Mouse (Mus musculus) midbrain, embryonic 14.5 days (tissue): ENCODE data around the gene Igf2bp2. TPM values are rescaled to one million over a fixed set of nuclear protein-coding genes. Genes with fewer than 3 reads are reported as not detected.

Experiments used
- ATAC-seq: fragments of 200-750 bp; cut with Nextera tagmentation; 2 replicates; pipeline ENCODE4 v1.8.0; 2017; ENCODE audit warnings: moderate number of reproducible peaks, moderate library complexity; ENCODE audit not compliant: low FRiP score, low TSS enrichment
- DNase-seq: peaks from one replicate; pipeline ENCODE4 v3.0.0-alpha.2; 2015
- H3K27ac ChIP-seq: fragments of 300-500 bp; sonication (generic); replicated peaks from 2 replicates; pipeline ENCODE4 v1.5.1; 2014; ENCODE audit warnings: mild to moderate bottlenecking, low read depth, low read length, moderate library complexity
- H3K27me3 ChIP-seq: fragments of 300-500 bp; sonication (generic); 2 replicates; pipeline ENCODE4 v1.6.1; 2014; ENCODE audit warnings: low read length, control low read depth, mixed read lengths; ENCODE audit not compliant: control insufficient read depth, insufficient read depth
- H3K36me3 ChIP-seq: fragments of 300-500 bp; sonication (generic); 2 replicates; pipeline ENCODE4 v1.6.1; 2014; ENCODE audit warnings: low read length, control low read depth; ENCODE audit not compliant: control insufficient read depth, insufficient read depth
- H3K4me1 ChIP-seq: fragments of 300-500 bp; sonication (generic); 2 replicates; pipeline ENCODE4 v1.6.1; 2014; ENCODE audit warnings: mild to moderate bottlenecking, antibody characterized with exemption, low read length, control low read depth; ENCODE audit not compliant: control insufficient read depth, insufficient read depth
- H3K4me2 ChIP-seq: fragments of 300-500 bp; sonication (generic); 2 replicates; pipeline ENCODE4 v1.6.1; 2014; ENCODE audit warnings: mild to moderate bottlenecking, low read length, moderate library complexity
- H3K4me3 ChIP-seq: fragments of 300-500 bp; sonication (generic); replicated peaks from 2 replicates; pipeline ENCODE4 v1.5.1; 2014; ENCODE audit warnings: low read depth, low read length
- H3K9ac ChIP-seq: fragments of 300-500 bp; sonication (generic); replicated peaks from 2 replicates; pipeline ENCODE4 v1.6.1; 2014; ENCODE audit warnings: mild to moderate bottlenecking, low read length, moderate library complexity
- H3K9me3 ChIP-seq: fragments of 300-500 bp; sonication (generic); 2 replicates; pipeline ENCODE4 v1.6.1; 2016; ENCODE audit warnings: low read length, control low read depth, mixed read lengths; ENCODE audit not compliant: control insufficient read depth
- WGBS: fragments of 180-500 bp; shearing (Covaris S2); extraction: QIAGEN DNeasy Blood & Tissue Kit; methylation state at CpG from one replicate; pipeline ENCODE4 v1.1.7; 2014; 5-methylcytosine and 5-hydroxymethylcytosine counted together
- polyA plus RNA-seq: library from polyadenylated mRNA; unstranded; fragments of >200 nt; fragmentation: Nextera tagmentation; extraction: Ambion mirVana; gene quantifications from 2 replicates; pipeline ENCODE4 v1.2.1, GENCODE M21; 2014

Gene Igf2bp2
- 11.8 and 20.2 TPM in 2 replicates for polyA plus RNA-seq

DNA sequence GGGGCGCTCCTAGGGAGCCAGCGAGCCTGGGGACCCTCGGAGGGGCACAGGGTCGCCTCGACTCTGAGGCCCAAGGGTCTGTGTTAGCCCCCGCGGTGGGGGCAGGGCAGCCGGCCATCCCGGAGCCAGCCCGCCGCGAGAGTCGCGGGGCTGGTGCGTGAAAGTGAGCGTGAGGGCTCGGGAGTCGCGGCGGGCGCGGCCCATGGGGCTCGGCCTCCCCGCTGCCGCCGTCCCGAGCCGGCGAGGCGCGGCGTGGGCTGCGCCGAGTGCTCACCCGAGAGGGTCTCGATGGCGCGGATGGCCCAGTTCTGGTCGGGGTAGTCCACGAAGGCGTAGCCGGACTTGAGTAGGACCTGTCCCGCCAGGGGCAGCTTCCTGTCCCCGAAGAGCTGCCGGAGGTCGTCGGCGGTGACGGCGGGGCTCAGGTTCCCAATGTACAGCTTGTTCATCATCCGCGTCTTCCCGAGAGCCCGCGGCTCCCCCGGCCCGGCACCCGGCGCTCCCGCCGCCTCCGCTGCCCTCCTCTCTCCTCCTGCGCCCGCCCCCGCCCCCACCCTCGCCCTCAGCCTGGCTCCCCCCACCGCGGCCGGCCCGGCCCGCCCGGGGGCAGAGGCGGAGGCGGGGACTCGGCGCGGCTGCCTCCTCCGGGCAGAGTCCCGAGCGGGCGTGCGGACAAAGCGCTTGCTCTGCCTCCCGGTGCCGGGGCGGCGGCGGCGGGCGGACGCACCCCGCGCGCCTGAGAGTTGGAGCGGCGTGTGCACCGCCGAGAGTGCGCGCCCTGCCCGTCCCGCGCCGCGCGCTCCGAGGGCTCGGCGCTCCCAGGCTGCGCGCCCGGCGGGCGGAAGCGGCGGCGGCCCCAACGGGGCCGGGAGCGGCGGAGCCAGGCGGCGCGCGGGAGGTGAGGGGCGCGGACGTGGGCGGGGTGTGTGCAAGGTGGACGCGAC lies at the start of gene Igf2bp2:
TSS of gene Igf2bp2 (minus strand) at position 788 of the 944 bp plus-strand sequence.
- Histone ChIP-seq H3K9me3 (no peaks in the 10 kb centered on the region), H3K4me3 (peak within 1 kb of the TSS; percentile 94), H3K4me2 (peak within 1 kb of the TSS; percentile 95), H3K27ac (peak within 1 kb of the TSS; percentile 81), H3K9ac (peak within 1 kb of the TSS; percentile 81), H3K27me3 (no peaks in the 10 kb centered on the region), H3K4me1 (peaks cover 17% of the 10 kb centered on the region), H3K36me3 (no peaks in the 10 kb centered on the region)
- DNase-seq (peak; percentile 80), ATAC-seq (peak; percentile 80)
- under 1% methylated on average over 112 of the region's 131 CpGs for WGBS

DNA sequence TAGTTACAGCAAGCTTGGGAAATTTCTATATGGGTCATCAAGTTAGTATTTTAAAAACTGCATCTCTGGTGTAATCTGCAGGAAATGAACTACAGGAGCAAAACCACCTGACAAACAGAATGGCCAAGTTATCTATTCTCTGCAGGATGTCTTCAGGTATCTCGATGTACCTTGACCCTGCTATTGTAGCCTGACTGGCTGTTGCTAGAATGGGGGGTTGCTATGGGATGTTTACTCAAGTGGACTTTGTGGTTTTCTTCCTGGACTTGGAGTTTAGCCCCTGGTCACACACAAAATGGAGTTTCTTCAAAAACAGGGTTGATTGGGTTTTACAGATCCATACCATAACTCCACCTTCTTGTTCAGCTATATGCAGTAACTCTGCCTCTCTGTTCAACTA lies 40.4 kb upstream of the Igf2bp2 start:
- Histone ChIP-seq H3K9ac (no peak overlapping the region), H3K27me3 (no peaks in the 10 kb centered on the region), H3K27ac (no peak overlapping the region), H3K4me1 (no peaks in the 10 kb centered on the region), H3K9me3 (no peaks in the 10 kb centered on the region), H3K4me2 (no peak overlapping the region), H3K4me3 (no peak overlapping the region), H3K36me3 (no peaks in the 10 kb centered on the region)
- 92% methylated on average over 1 of the region's 1 CpGs for WGBS
- DNase-seq (no peak), ATAC-seq (no peak)

DNA sequence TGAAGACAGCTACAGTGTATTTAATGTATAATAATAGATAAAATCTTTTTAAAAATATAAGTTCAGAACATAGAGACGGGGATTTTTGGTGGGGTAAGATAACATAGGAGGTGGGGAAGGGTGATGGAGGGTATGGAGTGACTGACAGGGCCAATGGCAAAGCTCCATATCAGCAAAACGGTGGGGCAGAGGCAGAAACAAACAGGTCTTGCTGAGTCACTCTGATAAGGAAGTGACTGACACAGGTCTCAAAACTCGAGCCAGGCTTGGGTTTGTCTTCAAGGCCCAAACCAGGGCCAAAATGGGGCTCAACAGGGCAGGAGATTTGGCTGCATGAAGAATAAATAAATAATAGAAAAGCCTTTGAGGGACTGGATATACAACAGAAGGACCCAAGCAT lies 38.8 kb upstream of the Igf2bp2 start:
- no peak overlapping the region for H3K4me2 ChIP-seq
- 71% methylated on average over 3 of the region's 3 CpGs for WGBS
- H3K9ac ChIP-seq, result no peak overlapping the region
- H3K9me3 ChIP-seq, result no peaks in the 10 kb centered on the region
- no peak overlapping the region for H3K27ac ChIP-seq
- no peak for ATAC-seq
- H3K27me3 ChIP-seq, result no peaks in the 10 kb centered on the region
- DNase-seq, result no peak
- H3K4me1 ChIP-seq, result no peaks in the 10 kb centered on the region
- H3K4me3 ChIP-seq, result no peak overlapping the region
- H3K36me3 ChIP-seq, result no peaks in the 10 kb centered on the region

DNA sequence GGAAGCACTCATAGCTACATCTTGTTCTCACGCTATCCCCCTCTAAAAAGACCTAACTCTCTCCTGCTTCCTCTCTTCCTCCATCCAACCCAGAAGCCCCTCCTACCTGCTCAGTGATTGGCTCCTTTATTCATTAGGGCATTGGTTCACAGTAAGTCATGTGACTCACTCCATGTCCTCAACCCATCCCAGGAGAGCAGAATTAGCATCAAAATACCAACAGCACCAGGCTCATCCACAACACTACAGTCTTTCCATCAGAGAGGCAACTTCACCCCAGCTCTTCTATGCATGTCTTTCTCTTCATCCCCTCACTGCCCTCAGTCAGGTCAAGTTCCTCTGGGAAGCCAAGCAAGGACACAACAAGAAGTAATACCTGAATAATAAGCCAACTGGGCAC lies 37.4 kb upstream of the Igf2bp2 start:
- ATAC-seq (no peak), DNase-seq (peak; percentile 6)
- no peaks in the 10 kb centered on the region for H3K36me3 ChIP-seq
- no peaks in the 10 kb centered on the region for H3K27me3 ChIP-seq
- H3K4me1 ChIP-seq, result no peaks in the 10 kb centered on the region
- WGBS, result 26% methylated on average over 1 of the region's 1 CpGs
- no peak overlapping the region for H3K4me3 ChIP-seq
- no peak overlapping the region for H3K4me2 ChIP-seq
- H3K9me3 ChIP-seq, result no peaks in the 10 kb centered on the region
- H3K27ac ChIP-seq, result no peak overlapping the region
- H3K9ac ChIP-seq, result no peak overlapping the region

DNA sequence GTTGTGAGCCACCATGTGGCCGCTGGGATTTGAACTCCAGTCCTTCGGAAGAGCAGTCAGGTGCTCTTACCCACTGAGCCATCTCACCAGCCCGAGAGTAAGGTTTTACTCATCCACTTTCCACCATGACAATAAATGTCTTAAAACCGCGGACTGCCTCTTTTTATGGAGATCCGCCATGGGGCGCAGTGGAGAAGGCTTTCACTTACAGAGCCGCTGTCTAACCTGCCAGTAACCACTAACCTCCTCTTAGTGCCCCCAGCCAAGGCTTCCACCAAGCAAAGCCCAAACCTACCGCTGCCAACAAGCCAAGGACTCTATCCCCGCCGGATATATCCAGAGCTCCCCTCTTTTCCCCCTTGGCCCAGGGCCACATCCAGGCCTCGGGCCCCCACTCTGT lies 24.3 kb upstream of the Igf2bp2 start:
- H3K4me2 ChIP-seq, result no peak overlapping the region
- 89% methylated on average over 12 of the region's 12 CpGs for WGBS
- no peak for ATAC-seq

DNA sequence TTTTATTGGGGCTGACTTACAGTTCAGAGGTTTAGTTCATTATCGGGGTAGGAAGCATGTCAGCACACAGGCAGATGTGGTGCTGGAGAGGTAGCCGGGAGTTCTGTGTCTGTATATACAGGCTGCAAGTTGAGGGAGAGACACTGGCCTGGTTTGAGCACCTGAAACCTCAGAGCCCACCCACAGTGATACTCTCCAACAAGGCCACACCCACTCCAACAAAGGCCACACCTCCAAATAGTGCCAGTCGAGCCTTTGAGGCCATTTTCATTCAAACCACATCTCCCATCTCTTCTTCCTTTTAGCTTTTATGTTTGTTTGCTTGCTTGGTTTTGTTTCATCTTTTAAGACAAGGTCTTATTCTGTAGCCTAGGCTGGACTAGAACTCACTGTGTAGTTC lies 22.3 kb upstream of the Igf2bp2 start:
- Histone ChIP-seq H3K9me3 (no peaks in the 10 kb centered on the region), H3K9ac (no peak overlapping the region), H3K36me3 (no peaks in the 10 kb centered on the region), H3K4me1 (no peaks in the 10 kb centered on the region), H3K4me2 (no peak overlapping the region), H3K4me3 (no peak overlapping the region), H3K27ac (no peak overlapping the region), H3K27me3 (no peaks in the 10 kb centered on the region)
- ATAC-seq (no peak), DNase-seq (no peak)
- WGBS, result 87% methylated on average over 3 of the region's 3 CpGs

More for the DNA sequence above, 24.3 kb upstream of the Igf2bp2 start:
- DNase-seq, result no peak
- Histone ChIP-seq H3K27me3 (no peaks in the 10 kb centered on the region), H3K9ac (no peak overlapping the region), H3K27ac (no peak overlapping the region), H3K36me3 (no peaks in the 10 kb centered on the region), H3K9me3 (no peaks in the 10 kb centered on the region), H3K4me3 (no peak overlapping the region), H3K4me1 (no peaks in the 10 kb centered on the region)

DNA sequence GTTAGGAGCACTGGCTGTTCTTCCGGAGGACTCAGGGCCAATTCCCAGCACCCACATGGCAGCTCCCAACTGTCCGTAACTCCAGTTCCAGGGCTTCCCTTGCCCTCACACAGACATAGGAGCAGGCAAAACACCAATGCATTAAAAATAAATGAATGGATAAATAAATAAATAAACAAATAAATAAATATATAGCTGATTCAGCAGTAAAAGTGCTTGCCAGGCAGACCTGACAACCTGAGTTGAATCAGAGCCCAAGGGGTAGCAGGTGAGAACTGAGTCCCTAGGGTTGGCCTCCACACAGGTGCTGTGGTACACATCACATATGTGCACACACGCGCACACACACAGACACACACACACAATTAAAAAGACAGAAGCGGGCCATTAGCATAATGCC lies 21.0 kb upstream of the Igf2bp2 start:
- Histone ChIP-seq H3K27ac (no peak overlapping the region), H3K4me2 (no peak overlapping the region), H3K36me3 (no peaks in the 10 kb centered on the region), H3K27me3 (no peaks in the 10 kb centered on the region), H3K9ac (no peak overlapping the region), H3K9me3 (no peaks in the 10 kb centered on the region), H3K4me3 (no peak overlapping the region), H3K4me1 (no peaks in the 10 kb centered on the region)
- ATAC-seq (no peak), DNase-seq (no peak)
- WGBS, result 97% methylated on average over 5 of the region's 5 CpGs

DNA sequence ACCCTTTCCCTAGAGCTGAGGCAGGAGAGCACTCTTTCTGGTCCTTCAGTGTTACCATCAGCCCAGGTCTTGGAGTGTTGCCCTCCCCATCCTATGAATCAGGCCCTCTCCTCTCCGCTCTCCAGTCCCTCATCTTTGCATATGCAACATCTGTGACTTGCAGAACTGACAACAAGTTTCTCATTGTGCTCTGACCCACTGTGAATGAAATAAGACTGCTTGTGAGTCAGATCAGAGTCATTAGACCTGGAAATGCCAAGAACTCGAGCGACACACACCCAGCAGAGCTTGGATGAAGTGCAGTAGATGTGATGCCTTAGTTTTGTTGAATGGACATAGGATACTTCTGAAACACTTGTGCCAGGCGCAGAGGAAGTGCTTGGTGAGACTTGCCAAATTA lies 19.2 kb upstream of the Igf2bp2 start:
- no peak overlapping the region for H3K4me2 ChIP-seq
- ATAC-seq (no peak), DNase-seq (no peak)
- H3K4me3 ChIP-seq, result no peak overlapping the region
- H3K4me1 ChIP-seq, result no peaks in the 10 kb centered on the region
- H3K9ac ChIP-seq, result no peak overlapping the region
- H3K36me3 ChIP-seq, result no peaks in the 10 kb centered on the region
- no peak overlapping the region for H3K27ac ChIP-seq
- H3K9me3 ChIP-seq, result no peaks in the 10 kb centered on the region
- no peaks in the 10 kb centered on the region for H3K27me3 ChIP-seq
- WGBS, result 85% methylated on average over 4 of the region's 4 CpGs

DNA sequence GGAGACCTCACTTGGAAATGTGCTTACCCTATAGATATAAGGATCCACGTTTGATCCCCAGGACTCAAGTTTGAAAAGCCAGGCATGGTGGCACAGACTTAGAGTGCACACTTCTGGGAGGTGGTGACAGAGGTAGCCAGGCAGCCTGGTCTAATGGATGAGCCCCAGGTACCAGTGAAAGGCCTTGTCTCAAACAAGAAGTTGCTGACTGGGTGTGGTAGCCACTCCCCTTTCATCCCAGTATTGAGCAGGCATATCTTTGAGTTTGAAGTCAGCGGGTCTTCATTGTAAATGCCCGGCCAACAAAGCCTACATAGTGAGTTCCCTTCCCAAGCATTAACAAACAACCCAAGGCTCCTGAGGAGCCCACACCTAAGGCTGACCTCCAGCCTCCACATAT lies 15.7 kb upstream of the Igf2bp2 start:
- Histone ChIP-seq H3K9me3 (no peaks in the 10 kb centered on the region), H3K9ac (no peak overlapping the region), H3K36me3 (no peaks in the 10 kb centered on the region), H3K27ac (no peak overlapping the region), H3K4me3 (no peak overlapping the region), H3K4me1 (no peaks in the 10 kb centered on the region), H3K27me3 (no peaks in the 10 kb centered on the region), H3K4me2 (no peak overlapping the region)
- no peak for ATAC-seq
- no peak for DNase-seq
- 79% methylated on average over 3 of the region's 3 CpGs for WGBS
